Comparison of ENCODE assay signal across 23 mouse cellular contexts in genomic region chr17:3616329-3617216, GRCm38 (mm10). TPM values are rescaled to one million over a fixed set of nuclear protein-coding genes. Genes with fewer than 3 reads are reported as not detected.
DNase-seq lines count a peak whose midpoint lies in the region; ATAC-seq and TF ChIP-seq lines count a peak whose summit lies in the region.
"Had no signal": no experiment of that assay in that cellular context is flagged by ENCODE, and none has a peak within 500 bp of the region (broad histone marks: within the 10 kb centered on the region; RNA-seq: fewer than 3 reads in every experiment).

No protein-coding gene starts in this region.

- peak; percentile 92 for ATAC-seq in lung, embryonic 16.5 days (ENCODE audit: low read depth)
- ATAC-seq in intestine, embryonic 16.5 days = peak; percentile 79
- ATAC-seq in forebrain, embryonic 13.5 days = no peak
- ATAC-seq: forebrain, postnatal 0 days had no signal

- no peaks in the 10 kb centered on the region for H3K27me3 ChIP-seq in lung, embryonic 16.5 days (ENCODE audit: control insufficient read depth, insufficient read depth, low read depth, low read length)
- no peaks in the 10 kb centered on the region for H3K27me3 ChIP-seq in intestine, embryonic 16.5 days (replicated peaks; ENCODE audit: control insufficient read depth, insufficient read depth, low read length)
- no peaks in the 10 kb centered on the region for H3K27me3 ChIP-seq in forebrain, embryonic 13.5 days
- H3K27me3 ChIP-seq: CH12.LX; embryonic facial prominence, embryonic 15.5 days; heart, embryonic 12.5 days had no signal

- no peak for TF ChIP-seq POLR2A in lung, adult 2 months (IDR thresholded peaks at IDR 0.05; ENCODE audit: borderline replicate concordance, extremely low read depth, low read depth, low read length)

- no peak for DNase-seq in lung, adult 2 months
- DNase-seq in WW6 (ENCODE audit: low read depth, low spot score) = peak; percentile 90
- DNase-seq in yolk sac, embryonic 10.5 days (ENCODE audit: low spot score) = peak; percentile 34
- no peak for DNase-seq in kidney, postnatal 25 days
- no peak for DNase-seq in neural tube, embryonic 10.5 days (ENCODE audit: extremely low spot score, low spot score)
- DNase-seq: adrenal gland, adult 8-10 months; adrenal gland, postnatal 36 days; cerebellum, adult 8-10 months; cerebellum, postnatal 14 days; embryo, embryonic 11 days; forebrain, postnatal 0 days; gastrocnemius, postnatal 14 days; heart, adult 2 months had no signal

- H3K4me1 ChIP-seq in lung, embryonic 16.5 days (replicated peaks; ENCODE audit: control insufficient read depth, insufficient read depth, low read length) = no peaks in the 10 kb centered on the region; the same call in 1 of the 2 replicates
- H3K4me1 ChIP-seq in lung, adult 2 months (ENCODE audit: control insufficient read depth, insufficient read depth, low read length) = no peaks in the 10 kb centered on the region; the same call in 1 of the 2 replicates
- peaks cover 5% of the 10 kb centered on the region; the same call in 1 of the 2 replicates for H3K4me1 ChIP-seq in intestine, embryonic 16.5 days (ENCODE audit: control insufficient read depth, insufficient read depth, low read length)
- H3K4me1 ChIP-seq in forebrain, embryonic 13.5 days = peaks cover 4% of the 10 kb centered on the region
- H3K4me1 ChIP-seq: embryonic facial prominence, embryonic 15.5 days; heart, embryonic 12.5 days had no signal

- peak overlapping the region; percentile 73 for H3K27ac ChIP-seq in lung, embryonic 16.5 days (ENCODE audit: low read length)
- H3K27ac ChIP-seq in intestine, embryonic 16.5 days (ENCODE audit: low read length) = no peak overlapping the region
- no peak overlapping the region for H3K27ac ChIP-seq in forebrain, embryonic 13.5 days
- H3K27ac ChIP-seq: embryonic facial prominence, embryonic 15.5 days; forebrain, embryonic 10.5 days; heart, adult 2 months; hindbrain, embryonic 10.5 days; hindbrain, embryonic 14.5 days had no signal

- H3K9me3 ChIP-seq in lung, embryonic 16.5 days (ENCODE audit: control insufficient read depth, low read length) = no peaks in the 10 kb centered on the region
- H3K9me3 ChIP-seq in intestine, embryonic 16.5 days (ENCODE audit: control insufficient read depth, low read length) = no peaks in the 10 kb centered on the region
- H3K9me3 ChIP-seq in forebrain, embryonic 13.5 days (replicated peaks) = no peaks in the 10 kb centered on the region
- H3K9me3 ChIP-seq: embryonic facial prominence, embryonic 15.5 days; forebrain, embryonic 10.5 days; hindbrain, embryonic 10.5 days had no signal

- no peaks in the 10 kb centered on the region for H3K36me3 ChIP-seq in lung, embryonic 16.5 days (ENCODE audit: control insufficient read depth, insufficient read depth, low read length)
- H3K36me3 ChIP-seq in intestine, embryonic 16.5 days (ENCODE audit: control insufficient read depth, insufficient read depth, low read length) = no peaks in the 10 kb centered on the region
- no peaks in the 10 kb centered on the region for H3K36me3 ChIP-seq in forebrain, embryonic 13.5 days (ENCODE audit: poor library complexity, severe bottlenecking)
- H3K36me3 ChIP-seq: embryonic facial prominence, embryonic 15.5 days; forebrain, embryonic 10.5 days; heart, embryonic 12.5 days; hindbrain, embryonic 10.5 days had no signal

- TF ChIP-seq CTCF in lung, adult 2 months (IDR thresholded peaks at IDR 0.05; ENCODE audit: insufficient read depth, low read length) = no peak

- WGBS in lung, embryonic 16.5 days = 40% methylated on average over 7 of the region's 7 CpGs
- 53% methylated on average over 7 of the region's 7 CpGs for WGBS in lung, adult 2 months
- WGBS in intestine, embryonic 16.5 days = 33% methylated on average over 7 of the region's 7 CpGs
- 67% methylated on average over 7 of the region's 7 CpGs for WGBS in forebrain, embryonic 13.5 days

- no peak overlapping the region for H3K9ac ChIP-seq in lung, embryonic 16.5 days (ENCODE audit: low read length)
- H3K9ac ChIP-seq in intestine, embryonic 16.5 days (ENCODE audit: low read depth, low read length) = no peak overlapping the region
- no peak overlapping the region for H3K9ac ChIP-seq in forebrain, embryonic 13.5 days
- H3K9ac ChIP-seq: embryonic facial prominence, embryonic 15.5 days; forebrain, postnatal 0 days; heart, embryonic 12.5 days; hindbrain, embryonic 14.5 days had no signal

- H3K4me3 ChIP-seq in lung, embryonic 16.5 days (ENCODE audit: low read length) = no peak overlapping the region
- H3K4me3 ChIP-seq in lung, adult 2 months (replicated peaks; ENCODE audit: extremely low read depth, low read depth, low read length) = no peak overlapping the region
- no peak overlapping the region for H3K4me3 ChIP-seq in intestine, embryonic 16.5 days (ENCODE audit: low read length)
- no peak overlapping the region for H3K4me3 ChIP-seq in forebrain, embryonic 13.5 days
- H3K4me3 ChIP-seq: embryonic facial prominence, embryonic 15.5 days; erythroblast, embryonic 14.5 days; forebrain, embryonic 10.5 days; heart, adult 2 months; heart, embryonic 12.5 days; hindbrain, embryonic 10.5 days had no signal

- H3K4me2 ChIP-seq in lung, embryonic 16.5 days (ENCODE audit: low read depth, low read length) = no peak overlapping the region
- H3K4me2 ChIP-seq in intestine, embryonic 16.5 days (ENCODE audit: low read depth, low read length) = no peak overlapping the region
- H3K4me2 ChIP-seq in forebrain, embryonic 13.5 days = no peak overlapping the region
- H3K4me2 ChIP-seq: embryonic facial prominence, embryonic 15.5 days; heart, embryonic 12.5 days; hindbrain, embryonic 14.5 days had no signal

RNA-seq across cellular contexts. Expression of gene Tfb1m, which starts 59.0 kb away (rescaled TPM):
- 12.4 and 13.7 TPM in 2 replicates for polyA plus RNA-seq in lung, embryonic 16.5 days (2015; fragmentation: Nextera tagmentation; extraction: Ambion mirVana)
- polyA plus RNA-seq in lung, adult 2 months (2012; rRNA removed) = 1.3 and 2.1 TPM in 2 replicates
- polyA plus RNA-seq in intestine, embryonic 16.5 days (2015; fragmentation: Nextera tagmentation; extraction: Ambion mirVana) = 14.7 and 15.6 TPM in 2 replicates
- polyA plus RNA-seq in forebrain, embryonic 13.5 days (2015; fragmentation: Nextera tagmentation; extraction: Ambion mirVana) = 16.0 and 17.8 TPM in 2 replicates

Comparison
In these comparisons a context has a peak if more than half of its experiments do, and no peak if none do; other contexts are left out.
1. DNase-seq: peak in WW6 (single experiment) and yolk sac, embryonic 10.5 days (single experiment); none in lung, adult 2 months (single experiment), kidney, postnatal 25 days (0 of 2) and neural tube, embryonic 10.5 days (single experiment).